Mouse (Mus musculus): ENCODE measurements at regions not wholly inside any gene's neighbourhood (a gene's known extent, or its start where the extent isn't known, plus 50 kb on each side); places are given as distances from the start of the nearest gene placed in this dataset.

- no peak for TF ChIP-seq POLR2A (IDR thresholded peaks at IDR 0.05; ENCODE audit: insufficient read length, low read depth)
- no peak for TF ChIP-seq MAX (IDR thresholded peaks at IDR 0.05; ENCODE audit: low read depth)
- TF ChIP-seq USF1 (IDR thresholded peaks at IDR 0.05; ENCODE audit: low read depth): no peak
- TF ChIP-seq MYOG (IDR thresholded peaks at IDR 0.05; ENCODE audit: control insufficient read depth in 1 of 3, insufficient read depth in 1 of 3, insufficient read length in 2 of 3, low read depth in 2 of 3): no peak
- no peak for TF ChIP-seq TCF12 (IDR thresholded peaks at IDR 0.05; ENCODE audit: insufficient read depth, poor library complexity, severe bottlenecking)
- no peak for TF ChIP-seq MYOD1 (IDR thresholded peaks at IDR 0.05; ENCODE audit: control insufficient read depth in 1 of 3, insufficient read length in 2 of 3, low read depth in 2 of 3)
- TF ChIP-seq E2F4 (IDR thresholded peaks at IDR 0.05; ENCODE audit: insufficient read depth): no peak
- TF ChIP-seq POLR2AphosphoS2 (IDR thresholded peaks at IDR 0.05; ENCODE audit: insufficient read length, low read depth): no peak
- no peak for TF ChIP-seq TCF3 (IDR thresholded peaks at IDR 0.05; ENCODE audit: insufficient read length, low read depth)
- TF ChIP-seq CEBPB (IDR thresholded peaks at IDR 0.05; ENCODE audit: insufficient read depth, poor library complexity, severe bottlenecking): no peak
These were observed 321.1 kb upstream of the Tbx3 start for GRCm38 (mm10) chr5:119349395-119349794.
